Mouse (Mus musculus): Measurements from ENCODE around the gene Ogfr. TPM values are rescaled to one million over a fixed set of nuclear protein-coding genes. Genes with fewer than 3 reads are reported as not detected.

Ogfr gene
- polyA plus RNA-seq, 1 experiment, result 56.6 TPM

GRCm38 (mm10) chr2:180588736-180589122 lies 316 bp upstream of the Ogfr start:
- peak overlapping the region; percentile 67 for H3K4me3 ChIP-seq (ENCODE audit: low read depth, low read length)
- peaks cover 18% of the 10 kb centered on the region for H3K36me3 ChIP-seq (ENCODE audit: control insufficient read depth, insufficient read depth, low read length, poor library complexity, severe bottlenecking)
- no peaks in the 10 kb centered on the region for H3K4me1 ChIP-seq (ENCODE audit: control insufficient read depth, insufficient read depth, low read length)
- H3K9me3 ChIP-seq (replicated peaks; ENCODE audit: control insufficient read depth, insufficient read depth, low read length, poor library complexity, severe bottlenecking), result no peaks in the 10 kb centered on the region
- TF ChIP-seq EP300 (IDR thresholded peaks at IDR 0.05; ENCODE audit: insufficient read depth, low read depth, low read length), result no peak
- no peak for TF ChIP-seq POLR2A (IDR thresholded peaks at IDR 0.05; ENCODE audit: insufficient read depth, low read length)
- TF ChIP-seq CTCF (IDR thresholded peaks at IDR 0.05; ENCODE audit: low read depth, low read length), result no peak
- peak overlapping the region; percentile 34 for H3K9ac ChIP-seq (ENCODE audit: low read depth, poor library complexity, severe bottlenecking)
- no peak overlapping the region for H3K27ac ChIP-seq (ENCODE audit: insufficient read depth, low read length)
- no peaks in the 10 kb centered on the region for H3K27me3 ChIP-seq (ENCODE audit: control insufficient read depth, insufficient read depth, low read length, poor library complexity, severe bottlenecking)

GRCm38 (mm10) chr2:180597490-180597889 lies 8.4 kb downstream of the Ogfr start, which contains the start of gene Col9a3:
Gene Col9a3 (plus strand): TSS chr2:180597790.
- no peaks in the 10 kb centered on the region for H3K9me3 ChIP-seq (replicated peaks; ENCODE audit: control insufficient read depth, insufficient read depth, low read length, poor library complexity, severe bottlenecking)
- peak within 1 kb of the TSS; percentile 57 for H3K4me3 ChIP-seq (ENCODE audit: low read depth, low read length)
- H3K27me3 ChIP-seq (ENCODE audit: control insufficient read depth, insufficient read depth, low read length, poor library complexity, severe bottlenecking), result no peaks in the 10 kb centered on the region
- TF ChIP-seq EP300 (IDR thresholded peaks at IDR 0.05; ENCODE audit: insufficient read depth, low read depth, low read length), result no peak
- TF ChIP-seq CTCF (IDR thresholded peaks at IDR 0.05; ENCODE audit: low read depth, low read length), result no peak
- TF ChIP-seq POLR2A (IDR thresholded peaks at IDR 0.05; ENCODE audit: insufficient read depth, low read length), result no peak
- peaks cover 2% of the 10 kb centered on the region for H3K4me1 ChIP-seq (ENCODE audit: control insufficient read depth, insufficient read depth, low read length)
- peak within 1 kb of the TSS; percentile 22; the same call in 1 of the 2 replicates for H3K9ac ChIP-seq (ENCODE audit: low read depth, poor library complexity, severe bottlenecking)
- H3K36me3 ChIP-seq (ENCODE audit: control insufficient read depth, insufficient read depth, low read length, poor library complexity, severe bottlenecking), result 0 out of 2 replicates have a peak, but pooled peaks cover 5% of the 10 kb centered on the region
- no peak within 1 kb of the TSS for H3K27ac ChIP-seq (ENCODE audit: insufficient read depth, low read length)

- H3K27ac ChIP-seq (ENCODE audit: insufficient read depth, low read length), result no peak overlapping the region
- TF ChIP-seq POLR2A (IDR thresholded peaks at IDR 0.05; ENCODE audit: insufficient read depth, low read length) (no peak), CTCF (IDR thresholded peaks at IDR 0.05; ENCODE audit: low read depth, low read length) (no peak), EP300 (IDR thresholded peaks at IDR 0.05; ENCODE audit: insufficient read depth, low read depth, low read length) (no peak)
- no peaks in the 10 kb centered on the region for H3K9me3 ChIP-seq (replicated peaks; ENCODE audit: control insufficient read depth, insufficient read depth, low read length, poor library complexity, severe bottlenecking)
- 0 out of 2 replicates have a peak, but pooled peaks cover 4% of the 10 kb centered on the region for H3K36me3 ChIP-seq (ENCODE audit: control insufficient read depth, insufficient read depth, low read length, poor library complexity, severe bottlenecking)
- no peaks in the 10 kb centered on the region for H3K27me3 ChIP-seq (ENCODE audit: control insufficient read depth, insufficient read depth, low read length, poor library complexity, severe bottlenecking)
- H3K4me3 ChIP-seq (ENCODE audit: low read depth, low read length), result peak overlapping the region; percentile 57
- peak overlapping the region; percentile 22; the same call in 1 of the 2 replicates for H3K9ac ChIP-seq (ENCODE audit: low read depth, poor library complexity, severe bottlenecking)
- peaks cover 2% of the 10 kb centered on the region for H3K4me1 ChIP-seq (ENCODE audit: control insufficient read depth, insufficient read depth, low read length)
Measured at GRCm38 (mm10) chr2:180598157-180598705, 9.2 kb downstream of the Ogfr start.

GRCm38 (mm10) chr2:180600569-180601021 lies 11.6 kb downstream of the Ogfr start:
- Histone ChIP-seq H3K27ac (ENCODE audit: insufficient read depth, low read length) (no peak overlapping the region), H3K27me3 (ENCODE audit: control insufficient read depth, insufficient read depth, low read length, poor library complexity, severe bottlenecking) (no peaks in the 10 kb centered on the region), H3K9me3 (replicated peaks; ENCODE audit: control insufficient read depth, insufficient read depth, low read length, poor library complexity, severe bottlenecking) (no peaks in the 10 kb centered on the region), H3K36me3 (ENCODE audit: control insufficient read depth, insufficient read depth, low read length, poor library complexity, severe bottlenecking) (no peaks in the 10 kb centered on the region), H3K9ac (ENCODE audit: low read depth, poor library complexity, severe bottlenecking) (no peak overlapping the region), H3K4me3 (ENCODE audit: low read depth, low read length) (no peak overlapping the region), H3K4me1 (ENCODE audit: control insufficient read depth, insufficient read depth, low read length) (peaks cover 8% of the 10 kb centered on the region)
- no peak for TF ChIP-seq POLR2A (IDR thresholded peaks at IDR 0.05; ENCODE audit: insufficient read depth, low read length)
- no peak for TF ChIP-seq CTCF (IDR thresholded peaks at IDR 0.05; ENCODE audit: low read depth, low read length)
- no peak for TF ChIP-seq EP300 (IDR thresholded peaks at IDR 0.05; ENCODE audit: insufficient read depth, low read depth, low read length)

- Histone ChIP-seq H3K27ac (ENCODE audit: insufficient read depth, low read length) (no peak overlapping the region), H3K27me3 (ENCODE audit: control insufficient read depth, insufficient read depth, low read length, poor library complexity, severe bottlenecking) (no peaks in the 10 kb centered on the region), H3K36me3 (ENCODE audit: control insufficient read depth, insufficient read depth, low read length, poor library complexity, severe bottlenecking) (no peaks in the 10 kb centered on the region), H3K9me3 (replicated peaks; ENCODE audit: control insufficient read depth, insufficient read depth, low read length, poor library complexity, severe bottlenecking) (no peaks in the 10 kb centered on the region), H3K9ac (ENCODE audit: low read depth, poor library complexity, severe bottlenecking) (no peak overlapping the region), H3K4me1 (ENCODE audit: control insufficient read depth, insufficient read depth, low read length) (peaks cover 7% of the 10 kb centered on the region), H3K4me3 (ENCODE audit: low read depth, low read length) (no peak overlapping the region)
- TF ChIP-seq POLR2A (IDR thresholded peaks at IDR 0.05; ENCODE audit: insufficient read depth, low read length) (no peak), CTCF (IDR thresholded peaks at IDR 0.05; ENCODE audit: low read depth, low read length) (no peak), EP300 (IDR thresholded peaks at IDR 0.05; ENCODE audit: insufficient read depth, low read depth, low read length) (no peak)
Measured at GRCm38 (mm10) chr2:180604781-180605180, 15.7 kb downstream of the Ogfr start.

GRCm38 (mm10) chr2:180610283-180610682 lies 21.2 kb downstream of the Ogfr start:
- Histone ChIP-seq H3K36me3 (ENCODE audit: control insufficient read depth, insufficient read depth, low read length, poor library complexity, severe bottlenecking) (no peaks in the 10 kb centered on the region), H3K4me3 (ENCODE audit: low read depth, low read length) (no peak overlapping the region), H3K4me1 (ENCODE audit: control insufficient read depth, insufficient read depth, low read length) (no peaks in the 10 kb centered on the region), H3K27me3 (ENCODE audit: control insufficient read depth, insufficient read depth, low read length, poor library complexity, severe bottlenecking) (no peaks in the 10 kb centered on the region), H3K9me3 (replicated peaks; ENCODE audit: control insufficient read depth, insufficient read depth, low read length, poor library complexity, severe bottlenecking) (no peaks in the 10 kb centered on the region), H3K9ac (ENCODE audit: low read depth, poor library complexity, severe bottlenecking) (no peak overlapping the region), H3K27ac (ENCODE audit: insufficient read depth, low read length) (no peak overlapping the region)
- TF ChIP-seq POLR2A (IDR thresholded peaks at IDR 0.05; ENCODE audit: insufficient read depth, low read length), result no peak
- TF ChIP-seq CTCF (IDR thresholded peaks at IDR 0.05; ENCODE audit: low read depth, low read length), result no peak
- TF ChIP-seq EP300 (IDR thresholded peaks at IDR 0.05; ENCODE audit: insufficient read depth, low read depth, low read length), result no peak

Data from ES-Bruce4 (cell line).